Mouse (Mus musculus) limb, embryonic 15.5 days (tissue): Measurements from ENCODE around the gene Csrnp2. TPM values are rescaled to one million over a fixed set of nuclear protein-coding genes. Genes with fewer than 3 reads are reported as not detected.
"Not testable (repeated sequence)": the region's sequence is repeated elsewhere in the genome, so short reads cannot be mapped to it uniquely, and the experiment has no call there.

Experiments used
- ATAC-seq: fragments of 200-750 bp; cut with Nextera tagmentation; 2 replicates; pipeline ENCODE4 v1.8.0; 2017; ENCODE audit warnings: low read depth, moderate TSS enrichment; ENCODE audit not compliant: insufficient number of reproducible peaks, low FRiP score, low TSS enrichment
- H3K27ac ChIP-seq: fragments of 300-500 bp; sonication (generic); 2 replicates; pipeline ENCODE4 v1.5.1; 2015; ENCODE audit warnings: moderate library complexity, mild to moderate bottlenecking, inconsistent platforms
- H3K27me3 ChIP-seq: fragments of 300-500 bp; sonication (generic); 2 replicates; pipeline ENCODE4 v1.6.1; 2015; ENCODE audit warnings: inconsistent platforms
- H3K36me3 ChIP-seq: fragments of 300-500 bp; sonication (generic); 2 replicates; pipeline ENCODE4 v1.6.1; 2015; ENCODE audit warnings: inconsistent platforms
- H3K4me1 ChIP-seq: fragments of 300-500 bp; sonication (generic); 2 replicates; pipeline ENCODE4 v1.6.1; 2015; ENCODE audit warnings: inconsistent platforms
- H3K4me2 ChIP-seq: fragments of 300-500 bp; sonication (generic); 2 replicates; pipeline ENCODE4 v1.6.1; 2015; ENCODE audit warnings: mild to moderate bottlenecking, inconsistent platforms
- H3K4me3 ChIP-seq: fragments of 300-500 bp; sonication (generic); 2 replicates; pipeline ENCODE4 v1.5.1; 2015; ENCODE audit warnings: mild to moderate bottlenecking, inconsistent platforms
- H3K9ac ChIP-seq: fragments of 300-500 bp; sonication (generic); 2 replicates; pipeline ENCODE4 v1.6.1; 2015; ENCODE audit warnings: inconsistent platforms
- H3K9me3 ChIP-seq: fragments of 300-500 bp; sonication (generic); 2 replicates; pipeline ENCODE4 v1.6.1; 2016; ENCODE audit warnings: inconsistent platforms
- WGBS: fragments of 180-500 bp; shearing (Covaris S2); methylation state at CpG from one replicate; pipeline ENCODE4 v1.1.7; 2015; 5-methylcytosine and 5-hydroxymethylcytosine counted together
- polyA plus RNA-seq: library from polyadenylated mRNA; unstranded; fragments of >200 nt; fragmentation: Nextera tagmentation; extraction: Ambion mirVana; gene quantifications from 2 replicates; pipeline ENCODE4 v1.2.1, GENCODE M21; 2015

The Csrnp2 gene
- 13.6 and 15.9 TPM in 2 replicates for polyA plus RNA-seq

DNA sequence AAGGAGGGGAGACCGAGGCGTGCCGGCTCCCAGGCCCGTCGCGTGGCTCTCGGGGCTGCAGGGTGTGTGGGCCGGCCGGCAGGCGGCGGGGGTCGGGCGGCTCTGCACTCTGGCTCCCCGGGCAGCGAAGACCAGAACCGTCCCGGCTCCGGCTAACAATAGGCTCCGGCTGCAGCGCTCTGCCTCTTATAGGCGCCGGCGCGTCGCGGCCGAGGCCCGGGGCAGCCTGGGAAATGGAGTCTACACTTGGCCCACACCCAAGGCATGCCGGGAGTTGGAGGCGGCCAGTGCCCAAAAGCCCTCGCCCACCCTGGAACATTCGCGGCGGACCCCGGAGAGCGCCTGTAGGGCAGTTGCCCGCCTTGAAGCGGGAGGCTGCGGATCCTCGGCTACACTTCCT lies at the start of gene Csrnp2:
Gene Csrnp2 (minus strand): TSS at position 387 of the 400 bp plus-strand sequence.
- Histone ChIP-seq H3K9ac (peak within 1 kb of the TSS; percentile 98), H3K27me3 (no peaks in the 10 kb centered on the region), H3K4me1 (peaks cover 32% of the 10 kb centered on the region), H3K4me2 (peak within 1 kb of the TSS; percentile 70), H3K4me3 (peak within 1 kb of the TSS; percentile 84), H3K27ac (peak within 1 kb of the TSS; percentile 97), H3K36me3 (no peaks in the 10 kb centered on the region), H3K9me3 (no peaks in the 10 kb centered on the region)
- under 1% methylated on average over 35 of the region's 40 CpGs for WGBS
- ATAC-seq, result peak; percentile 97

DNA sequence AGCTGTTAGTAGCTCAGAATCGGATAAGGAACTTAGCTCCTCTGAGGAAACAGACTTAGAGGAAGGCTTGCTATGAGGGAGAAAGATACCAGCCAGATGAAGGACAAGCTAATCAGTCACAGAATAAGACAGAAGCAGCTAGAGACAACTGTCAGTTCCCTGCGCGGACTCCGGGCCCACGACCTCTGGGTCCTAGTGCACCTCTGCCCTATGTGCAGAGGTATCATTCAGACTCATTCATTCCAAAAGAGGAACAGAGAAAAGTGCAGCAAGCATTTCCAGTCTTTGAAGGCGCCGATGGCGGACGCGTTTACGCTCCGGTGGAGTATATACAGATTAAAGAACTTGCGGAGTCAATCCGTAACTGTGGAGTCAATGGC lies 48.4 kb upstream of the Csrnp2 start:
- peaks cover 28% of the 10 kb centered on the region for H3K36me3 ChIP-seq
- not testable (repeated sequence) for H3K4me1 ChIP-seq, H3K27me3 ChIP-seq, H3K27ac ChIP-seq, H3K9ac ChIP-seq, H3K4me3 ChIP-seq, H3K4me2 ChIP-seq, H3K9me3 ChIP-seq, ATAC-seq
- 96% methylated on average over 14 of the region's 14 CpGs for WGBS

GRCm38 (mm10) chr15:100542876-100543650 lies 47.8 kb upstream of the Csrnp2 start:
- not testable (repeated sequence) for H3K27me3 ChIP-seq, H3K9me3 ChIP-seq, H3K4me1 ChIP-seq, H3K27ac ChIP-seq, ATAC-seq, H3K4me2 ChIP-seq, H3K4me3 ChIP-seq, H3K9ac ChIP-seq
- 96% methylated on average over 28 of the region's 28 CpGs for WGBS
- peaks cover 22% of the 10 kb centered on the region for H3K36me3 ChIP-seq

DNA sequence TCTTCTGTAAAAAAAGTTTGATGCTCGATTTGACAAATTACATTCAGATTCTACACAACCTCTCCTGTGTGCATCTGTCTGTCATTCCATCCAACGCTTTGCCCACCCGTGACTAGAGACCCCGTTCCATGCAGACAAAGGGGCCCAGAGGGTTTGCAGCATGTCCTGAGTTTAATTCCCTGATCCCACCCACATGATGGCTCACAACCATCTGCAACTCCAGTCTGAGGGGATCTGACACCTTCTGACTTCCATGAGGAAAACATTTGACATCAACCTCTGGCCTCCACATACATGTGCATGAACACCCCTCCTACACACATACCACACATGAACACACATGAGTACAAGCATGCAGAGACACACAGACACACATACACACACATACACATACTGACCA lies 46.1 kb upstream of the Csrnp2 start:
- no peak overlapping the region for H3K4me3 ChIP-seq
- no peaks in the 10 kb centered on the region for H3K4me1 ChIP-seq
- H3K9ac ChIP-seq, result no peak overlapping the region
- WGBS, result 89% methylated on average over 4 of the region's 4 CpGs
- no peaks in the 10 kb centered on the region for H3K9me3 ChIP-seq
- ATAC-seq, result no peak
- H3K36me3 ChIP-seq, result peaks cover 17% of the 10 kb centered on the region
- H3K27me3 ChIP-seq, result no peaks in the 10 kb centered on the region
- no peak overlapping the region for H3K4me2 ChIP-seq
- H3K27ac ChIP-seq, result no peak overlapping the region

GRCm38 (mm10) chr15:100541001-100541400 lies 45.7 kb upstream of the Csrnp2 start:
- not testable (repeated sequence) for H3K4me2 ChIP-seq, H3K9ac ChIP-seq, ATAC-seq, H3K4me3 ChIP-seq, H3K4me1 ChIP-seq, H3K27ac ChIP-seq, H3K27me3 ChIP-seq, H3K9me3 ChIP-seq
- H3K36me3 ChIP-seq, result peaks cover 19% of the 10 kb centered on the region
- 70% methylated on average over 1 of the region's 1 CpGs for WGBS

DNA sequence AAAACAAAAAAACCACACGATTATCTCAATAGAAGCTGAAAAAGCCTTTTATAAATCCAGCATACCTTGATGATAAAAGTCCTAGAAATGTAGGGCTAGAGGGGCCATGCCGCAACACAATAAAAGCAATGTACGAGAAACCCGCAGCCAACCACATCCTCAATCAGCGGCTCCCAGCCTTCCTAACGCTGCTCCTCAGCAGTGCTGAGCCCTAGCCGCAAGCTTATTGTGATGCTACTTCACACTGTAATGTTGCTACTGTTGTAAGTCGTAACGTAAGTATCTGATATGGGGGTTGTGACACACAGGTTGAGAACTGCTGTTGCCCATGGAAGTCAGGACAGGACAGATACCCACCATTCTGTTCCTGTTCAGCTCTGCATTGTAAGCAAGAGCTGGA lies 44.1 kb upstream of the Csrnp2 start:
- no peak for ATAC-seq
- 92% methylated on average over 9 of the region's 9 CpGs for whole genome bisulfite sequencing
- Histone ChIP-seq H3K36me3 (peaks cover 22% of the 10 kb centered on the region), H3K4me3 (no peak overlapping the region), H3K4me1 (no peaks in the 10 kb centered on the region), H3K9ac (no peak overlapping the region), H3K27ac (no peak overlapping the region), H3K27me3 (no peaks in the 10 kb centered on the region), H3K4me2 (no peak overlapping the region), H3K9me3 (no peaks in the 10 kb centered on the region)

GRCm38 (mm10) chr15:100537913-100538312 lies 42.6 kb upstream of the Csrnp2 start:
- Histone ChIP-seq H3K4me2 (no peak overlapping the region), H3K9ac (no peak overlapping the region), H3K9me3 (no peaks in the 10 kb centered on the region), H3K4me1 (no peaks in the 10 kb centered on the region), H3K36me3 (peaks cover 24% of the 10 kb centered on the region), H3K27ac (no peak overlapping the region), H3K27me3 (no peaks in the 10 kb centered on the region), H3K4me3 (no peak overlapping the region)
- no peak for ATAC-seq
- 87% methylated on average over 6 of the region's 6 CpGs for WGBS

- H3K27ac ChIP-seq, result no peak overlapping the region
- no peak for ATAC-seq
- 79% methylated on average over 5 of the region's 5 CpGs for WGBS
Observed at GRCm38 (mm10) chr15:100527900-100528299, 32.6 kb upstream of the Csrnp2 start.

GRCm38 (mm10) chr15:100525405-100525804 lies 30.1 kb upstream of the Csrnp2 start:
- Histone ChIP-seq H3K4me2 (no peak overlapping the region), H3K36me3 (peaks cover 37% of the 10 kb centered on the region), H3K9ac (no peak overlapping the region), H3K4me3 (no peak overlapping the region), H3K27ac (no peak overlapping the region), H3K4me1 (no peaks in the 10 kb centered on the region), H3K27me3 (no peaks in the 10 kb centered on the region), H3K9me3 (no peaks in the 10 kb centered on the region)
- no peak for ATAC-seq
- 86% methylated on average over 14 of the region's 14 CpGs for WGBS

More at GRCm38 (mm10) chr15:100527900-100528299, 32.6 kb upstream of the Csrnp2 start:
- Histone ChIP-seq H3K4me2 (no peak overlapping the region), H3K4me3 (no peak overlapping the region), H3K4me1 (no peaks in the 10 kb centered on the region), H3K9me3 (no peaks in the 10 kb centered on the region), H3K36me3 (peaks cover 24% of the 10 kb centered on the region), H3K27me3 (no peaks in the 10 kb centered on the region), H3K9ac (no peak overlapping the region)

DNA sequence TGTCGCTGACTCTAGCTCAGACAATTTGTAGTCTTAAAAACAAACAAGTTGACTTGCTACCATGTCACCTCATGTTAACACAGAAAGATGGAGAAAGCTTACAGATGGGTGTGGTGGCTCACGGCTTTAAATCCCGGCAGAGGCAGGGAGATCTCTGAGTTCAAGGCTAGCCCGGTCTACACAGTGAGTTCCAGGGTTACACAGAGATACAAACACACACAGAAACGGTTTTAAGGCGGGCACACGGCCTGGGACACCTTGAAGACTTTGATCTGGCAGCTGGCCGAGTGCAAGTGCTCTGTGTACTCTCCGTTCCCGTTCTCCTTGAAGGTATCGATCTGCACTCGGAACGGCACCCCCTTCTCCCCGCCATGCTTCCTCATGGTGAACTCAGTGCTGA lies 25.0 kb upstream of the Csrnp2 start:
- no peak overlapping the region for H3K4me3 ChIP-seq
- H3K9me3 ChIP-seq, result no peaks in the 10 kb centered on the region
- peaks cover 67% of the 10 kb centered on the region for H3K36me3 ChIP-seq
- H3K4me1 ChIP-seq, result no peaks in the 10 kb centered on the region
- no peak for ATAC-seq
- no peak overlapping the region for H3K4me2 ChIP-seq
- no peak overlapping the region for H3K27ac ChIP-seq
- 92% methylated on average over 14 of the region's 14 CpGs for WGBS
- H3K9ac ChIP-seq, result no peak overlapping the region
- no peaks in the 10 kb centered on the region for H3K27me3 ChIP-seq

GRCm38 (mm10) chr15:100515121-100515520 lies 19.8 kb upstream of the Csrnp2 start:
- ATAC-seq, result no peak
- Histone ChIP-seq H3K4me2 (no peak overlapping the region), H3K9ac (no peak overlapping the region), H3K36me3 (peaks cover 77% of the 10 kb centered on the region), H3K27ac (no peak overlapping the region), H3K4me3 (no peak overlapping the region), H3K9me3 (no peaks in the 10 kb centered on the region), H3K27me3 (no peaks in the 10 kb centered on the region), H3K4me1 (no peaks in the 10 kb centered on the region)
- WGBS, result 69% methylated on average over 2 of the region's 2 CpGs

GRCm38 (mm10) chr15:100513387-100513786 lies 18.1 kb upstream of the Csrnp2 start:
- peaks cover 72% of the 10 kb centered on the region for H3K36me3 ChIP-seq
- no peak overlapping the region for H3K4me3 ChIP-seq
- H3K9ac ChIP-seq, result no peak overlapping the region
- ATAC-seq, result no peak
- no peaks in the 10 kb centered on the region for H3K27me3 ChIP-seq
- H3K4me1 ChIP-seq, result no peaks in the 10 kb centered on the region
- 92% methylated on average over 4 of the region's 4 CpGs for WGBS
- H3K4me2 ChIP-seq, result no peak overlapping the region
- no peaks in the 10 kb centered on the region for H3K9me3 ChIP-seq
- no peak overlapping the region for H3K27ac ChIP-seq
